Mouse (Mus musculus) frontal cortex, postnatal 36 days (tissue): Measurements from ENCODE around the gene Tln2.

Source experiments
- DNase-seq, 2 experiments: peaks; one replicate each; pipeline ENCODE4 v3.0.0; 2022; ENCODE audit warnings: low spot score in 2 of 2

Tln2 gene

DNA sequence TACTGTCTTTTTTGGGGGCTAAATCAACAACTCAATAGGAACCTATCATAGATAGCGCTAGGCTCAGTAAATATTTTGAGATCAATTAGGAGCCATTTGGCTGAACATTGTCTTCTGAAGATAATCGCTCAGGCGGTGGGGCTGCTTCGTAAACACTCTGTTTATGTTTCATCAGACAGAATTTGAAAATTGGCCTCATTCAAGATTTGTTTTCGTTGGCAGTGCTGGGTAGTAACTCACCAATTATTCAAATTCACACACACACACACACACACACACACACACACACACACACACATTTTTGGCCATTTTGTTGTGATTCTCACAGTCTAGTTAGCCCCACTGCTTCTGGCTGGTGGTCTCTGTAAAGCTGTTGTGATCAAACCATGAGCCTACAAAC is 12.9 kb downstream of the Tln2 start:
- no peak for DNase-seq

DNA sequence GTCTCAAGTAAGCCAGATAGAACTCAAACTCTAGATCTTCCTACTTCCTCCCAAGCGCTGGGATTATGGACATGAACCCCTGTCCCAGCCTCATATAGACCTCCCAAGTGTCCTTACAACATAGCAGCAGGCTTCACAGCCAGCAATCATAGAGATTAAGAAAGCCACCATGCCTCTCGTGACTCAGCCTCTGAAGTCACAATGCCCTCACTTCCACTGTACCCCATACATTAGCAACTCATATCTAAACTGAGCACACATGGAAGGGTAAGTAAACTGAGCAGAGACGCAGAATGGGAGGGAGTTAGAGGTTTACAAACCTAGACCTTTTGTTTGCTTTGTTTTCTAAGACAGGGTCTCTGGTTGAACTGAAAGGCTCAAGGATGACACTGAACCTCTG is 13.7 kb downstream of the Tln2 start:
- no peak for DNase-seq

DNA sequence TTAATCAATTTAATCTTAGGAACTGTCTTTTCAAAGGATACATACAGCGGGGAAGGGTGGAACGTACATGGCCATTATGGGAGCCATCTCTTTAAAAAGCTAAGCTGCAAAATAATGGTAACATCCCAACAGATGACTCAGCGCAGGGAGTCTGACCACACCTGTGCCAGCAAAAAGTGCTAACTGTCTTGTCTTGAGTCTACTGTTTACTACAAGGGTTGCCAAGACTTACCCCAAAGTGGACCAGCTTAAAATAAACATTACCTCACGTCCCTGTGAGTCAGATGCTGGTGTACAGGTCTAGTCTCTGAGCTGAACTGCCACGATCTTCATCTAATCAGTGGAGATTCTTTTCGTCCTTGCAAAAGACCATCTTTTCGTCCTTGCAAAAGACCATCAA is 14.7 kb downstream of the Tln2 start:
- no peak for DNase-seq

DNA sequence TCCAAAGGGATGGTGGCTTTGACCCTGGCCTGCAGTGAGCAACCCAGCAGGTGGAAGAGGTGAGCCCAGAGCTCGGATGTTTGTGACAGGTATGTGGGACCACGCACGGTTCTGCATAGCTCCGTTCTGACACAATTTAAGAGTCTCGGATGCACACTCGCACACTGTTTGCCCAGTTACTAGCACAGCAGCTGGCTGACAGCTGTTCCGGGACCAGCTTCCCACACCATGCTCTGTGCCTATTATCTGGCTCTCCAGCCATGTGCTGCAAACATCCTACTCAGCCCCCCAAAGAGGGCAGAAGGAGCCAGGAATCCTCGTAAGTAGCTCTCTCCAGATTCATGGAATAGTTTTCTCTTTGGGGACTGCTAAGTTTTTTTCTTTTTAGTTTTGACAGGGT is 17.6 kb downstream of the Tln2 start:
- DNase-seq, result no peak

DNA sequence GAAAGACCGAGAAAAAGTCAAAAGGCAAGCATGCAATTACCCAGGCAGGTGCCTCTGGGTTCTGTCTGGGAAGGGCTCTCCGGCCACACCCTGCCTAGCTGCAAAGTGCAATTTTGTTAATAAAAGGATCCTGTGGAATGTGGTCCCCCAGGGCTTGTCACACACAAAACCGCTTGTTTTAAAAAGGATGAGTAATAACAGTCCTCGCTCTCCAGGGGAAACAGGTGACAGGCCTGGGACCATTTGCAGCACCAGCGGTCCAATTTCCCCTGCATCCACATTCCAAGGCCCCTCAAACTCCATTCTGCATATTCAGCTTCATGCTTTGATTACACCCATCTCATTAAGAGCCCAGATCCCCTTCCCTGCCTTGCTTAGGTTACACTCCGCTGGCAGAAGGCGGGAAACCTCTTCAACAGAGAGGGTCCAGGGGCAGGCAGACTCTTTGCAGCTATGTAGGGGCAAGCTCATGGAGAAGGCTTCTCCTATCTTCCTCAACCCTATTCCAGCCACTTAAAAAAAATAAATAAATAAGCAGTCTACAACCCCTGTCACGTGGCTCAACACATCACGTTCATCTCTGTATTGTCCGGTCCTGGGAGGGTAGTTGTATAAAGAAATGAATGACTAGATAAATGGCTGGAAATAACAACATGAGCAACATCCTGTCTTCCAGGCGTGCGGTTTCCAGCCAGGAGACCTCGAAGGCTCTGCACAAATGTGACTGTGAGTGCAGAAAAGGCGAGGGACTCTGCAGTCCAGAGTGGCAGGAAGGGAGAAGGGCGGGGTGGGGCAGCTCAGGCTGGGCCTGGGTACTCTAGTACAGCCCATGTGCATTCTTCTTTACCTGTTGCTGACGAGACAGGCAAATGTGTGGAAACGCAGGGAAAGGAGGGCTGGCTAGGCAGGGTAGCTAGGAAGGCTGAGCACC is 19.5 kb downstream of the Tln2 start:
- DNase-seq, result no peak

DNA sequence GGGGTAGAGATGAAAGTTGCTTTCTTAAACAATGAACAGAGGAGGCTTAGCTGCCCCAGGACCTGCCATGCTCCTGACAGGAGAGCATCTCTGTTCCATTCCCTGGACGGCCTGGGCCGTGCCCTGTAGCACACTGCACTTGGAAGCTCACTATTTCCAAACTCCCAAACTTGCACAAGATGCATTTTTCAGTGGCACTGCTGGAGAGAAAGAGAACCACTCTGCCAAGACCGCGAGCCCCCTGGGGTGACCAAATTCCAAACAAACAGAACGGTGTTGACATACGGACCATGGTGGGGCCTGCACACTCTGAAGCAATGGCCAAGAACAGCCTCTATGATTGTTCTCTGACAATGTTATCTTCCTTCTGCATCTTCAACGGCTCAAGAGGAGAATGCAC is 25.1 kb downstream of the Tln2 start:
- no peak for DNase-seq

DNA sequence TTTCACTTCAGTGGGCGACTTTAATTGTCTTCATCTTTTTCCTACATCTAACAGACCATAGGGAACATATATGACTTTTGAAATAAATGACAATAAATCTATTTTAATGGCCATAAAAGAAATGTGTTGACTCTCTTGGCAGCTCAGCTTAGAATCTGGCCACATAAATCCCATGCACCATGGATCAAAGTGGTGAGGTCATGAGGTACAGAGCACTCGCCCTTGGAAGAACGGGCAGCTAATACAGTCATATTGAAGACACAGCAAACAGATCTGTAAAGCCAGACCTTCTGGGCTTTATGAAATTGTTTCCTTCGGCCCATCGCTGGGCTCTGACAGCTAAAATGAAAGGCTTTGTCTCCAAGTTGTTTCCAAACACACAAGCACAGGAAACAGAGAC is 26.2 kb downstream of the Tln2 start:
- DNase-seq, result no peak

DNA sequence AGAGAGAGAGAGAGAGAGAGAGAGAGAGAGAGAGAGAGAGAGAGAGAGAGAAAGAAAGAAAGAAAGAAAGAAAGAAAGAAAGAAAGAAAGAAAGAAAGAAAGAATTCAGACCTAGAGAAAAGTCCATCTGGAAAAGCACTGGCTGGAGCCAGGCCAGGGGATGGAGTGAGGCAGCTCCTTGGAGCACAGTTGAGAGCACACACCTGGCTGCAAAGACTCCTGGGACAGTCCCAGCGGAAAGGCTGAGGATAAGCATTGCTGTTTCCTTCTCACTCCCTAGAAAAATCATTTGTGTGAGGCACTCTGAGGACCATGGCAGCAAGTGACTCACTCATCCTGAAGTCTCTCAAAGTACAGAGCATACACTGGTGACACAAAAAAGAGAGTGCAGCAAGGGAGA is 26.9 kb downstream of the Tln2 start:
- no peak for DNase-seq

DNA sequence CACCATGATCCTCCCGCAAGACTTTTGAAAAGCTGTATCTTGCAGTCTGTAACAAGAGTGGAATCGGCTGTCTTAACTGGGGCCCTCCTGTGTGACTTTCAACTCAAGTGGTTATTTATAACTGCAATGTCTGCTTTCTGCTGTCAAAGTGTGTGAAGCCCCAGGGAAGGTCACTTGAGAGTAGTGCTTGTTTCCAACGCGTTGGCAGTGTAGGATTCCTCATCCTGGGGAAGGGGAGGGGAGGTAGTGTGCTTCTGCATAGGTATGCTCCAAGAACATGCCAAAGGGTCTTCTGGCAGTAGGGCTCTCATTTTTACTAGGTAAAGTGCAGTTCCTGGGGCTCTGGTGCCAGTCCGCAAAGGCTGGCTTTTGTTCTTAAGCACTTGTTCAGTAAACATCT is 29.9 kb downstream of the Tln2 start:
- DNase-seq, result no peak

DNA sequence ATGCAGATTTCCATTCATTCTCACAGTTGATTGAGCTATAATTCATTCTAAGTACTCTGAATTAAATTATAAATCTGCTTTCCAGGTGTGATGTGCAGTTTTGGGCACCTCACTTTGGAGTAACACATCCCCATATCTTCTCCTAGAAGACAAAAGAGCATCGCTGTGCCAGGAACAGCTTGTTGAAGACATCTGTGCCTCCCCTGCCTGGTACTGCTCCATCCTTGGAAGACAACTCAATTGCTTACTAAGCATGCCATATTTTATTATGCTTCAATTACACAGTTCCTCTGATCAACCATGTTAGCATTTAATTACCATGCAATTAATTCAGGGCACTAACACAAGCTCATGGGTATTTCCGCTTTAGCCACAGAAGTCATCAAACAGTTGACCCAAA is 31.8 kb downstream of the Tln2 start:
- no peak for DNase-seq

DNA sequence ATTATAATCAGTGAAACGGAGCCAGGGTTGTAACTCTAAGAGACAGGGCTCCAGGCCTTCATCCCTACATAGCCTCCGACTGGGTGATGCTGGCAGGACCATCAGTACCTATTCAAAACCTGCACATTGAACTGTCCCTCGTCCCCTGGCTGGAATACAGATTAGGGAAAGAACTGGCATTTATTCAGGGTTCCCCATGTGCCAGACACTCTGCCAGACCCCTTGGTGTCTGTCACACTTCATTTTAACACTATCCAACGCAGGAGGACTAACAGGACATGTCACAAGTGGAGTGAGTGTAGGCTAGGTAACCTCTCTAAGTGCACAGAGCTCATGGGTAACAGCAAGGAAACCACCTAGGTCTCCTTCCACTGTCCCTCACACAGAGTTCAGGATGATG is 37.8 kb downstream of the Tln2 start:
- no peak for DNase-seq

DNA sequence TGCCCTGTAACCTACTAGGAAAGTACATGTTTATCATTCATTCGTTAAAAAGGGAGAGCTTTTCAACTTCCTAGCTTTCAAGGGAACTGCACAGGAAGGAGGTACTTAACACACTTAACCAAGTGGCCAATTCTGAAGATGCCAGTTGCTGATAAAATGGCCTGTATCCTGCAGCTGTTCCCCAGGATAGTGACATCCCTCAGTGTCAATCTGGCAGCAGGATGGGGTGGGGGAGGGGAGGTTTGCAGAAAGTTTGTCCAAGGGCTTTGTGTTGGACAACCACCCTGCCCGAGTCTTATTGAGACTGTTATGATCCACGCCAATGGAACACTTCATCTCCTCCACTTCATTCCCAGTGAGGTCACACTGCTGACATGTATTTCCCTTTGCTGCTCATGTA is 50.0 kb downstream of the Tln2 start:
- DNase-seq, result no peak

DNA sequence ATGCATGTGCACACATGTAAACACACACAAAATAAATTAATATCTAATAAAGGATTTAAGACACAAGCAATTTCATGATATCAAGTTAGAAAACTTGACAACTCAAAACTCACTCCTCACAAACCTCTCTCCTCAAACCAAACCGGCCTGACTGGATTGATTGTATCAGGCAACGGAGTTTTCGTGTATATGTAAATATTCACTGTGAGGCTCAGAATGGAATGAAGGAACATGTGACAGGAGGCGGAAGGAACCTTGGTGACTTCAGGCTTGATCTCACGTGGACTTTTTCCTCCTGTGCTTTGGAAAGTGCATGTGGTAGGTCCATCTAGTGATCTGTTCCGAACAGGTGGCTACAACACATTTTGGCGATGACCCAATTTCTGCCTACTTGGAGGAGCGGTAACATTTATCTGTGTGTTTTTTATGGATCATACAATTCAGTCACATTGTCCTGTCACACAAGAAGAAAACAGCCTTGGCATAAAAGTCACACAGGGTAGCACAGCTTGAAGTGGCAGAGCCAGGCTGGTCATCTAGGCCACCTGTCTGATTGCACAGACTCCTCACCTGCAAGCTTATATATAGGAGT is 54.7 kb downstream of the Tln2 start:
- DNase-seq, result no peak

DNA sequence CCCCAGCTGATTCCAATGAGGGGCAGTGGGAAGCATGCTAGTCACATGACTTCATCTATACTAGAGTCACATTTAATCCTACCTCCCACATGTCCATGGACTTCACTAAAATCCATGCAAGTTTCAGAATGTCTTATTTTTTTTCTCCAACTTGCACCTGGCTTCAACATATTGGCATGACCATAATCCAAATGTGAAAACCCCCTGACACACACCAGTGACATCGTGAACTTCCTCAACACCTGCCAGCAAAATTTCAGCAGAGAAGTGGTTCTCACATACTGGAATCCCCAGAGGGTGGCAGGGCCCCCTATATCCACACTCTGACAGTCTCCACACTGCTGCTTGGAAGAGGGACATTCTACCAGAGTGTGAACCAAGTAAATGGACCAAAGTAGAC is 57.7 kb downstream of the Tln2 start:
- no peak for DNase-seq

DNA sequence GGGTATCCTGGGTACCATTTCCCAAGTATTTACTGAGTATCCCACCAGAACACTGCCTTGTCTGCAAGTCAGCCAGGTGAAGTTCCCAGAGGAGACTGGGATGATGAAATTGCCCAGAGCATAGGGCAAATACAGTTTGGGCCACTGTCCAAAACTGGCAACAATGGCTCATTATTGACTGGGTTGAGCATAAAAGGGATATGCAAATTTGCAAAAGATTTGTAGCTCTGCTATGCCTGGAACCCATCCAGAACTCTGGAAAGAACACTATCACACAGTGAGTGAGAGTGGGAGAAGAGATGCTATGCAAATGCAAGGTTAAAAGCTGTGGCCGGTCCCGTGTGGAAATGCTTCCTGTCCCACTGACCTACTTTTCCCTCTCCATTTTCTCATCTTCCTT is 63.1 kb downstream of the Tln2 start:
- peak in 1 of 2 experiments; percentile 34 for DNase-seq

DNA sequence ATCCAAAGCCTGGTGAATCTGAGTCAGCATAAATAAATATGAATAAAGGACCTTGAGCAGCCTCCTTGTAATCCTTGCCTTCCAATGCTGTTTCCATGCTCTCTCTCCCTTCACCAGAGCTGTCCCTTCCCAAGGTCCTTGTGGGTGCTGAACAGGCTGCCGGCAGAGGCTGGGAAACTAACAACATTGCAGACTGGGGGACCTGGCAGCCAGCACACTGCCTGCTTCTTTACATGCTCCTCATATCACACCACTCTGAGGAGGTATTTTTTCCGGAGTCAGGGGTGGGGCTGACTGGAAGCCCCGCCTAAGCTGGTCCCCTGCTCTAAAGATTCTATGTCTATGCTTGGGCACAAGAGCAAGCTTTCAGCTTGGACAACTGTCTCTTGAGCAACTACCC is 64.2 kb downstream of the Tln2 start:
- DNase-seq, result no peak

DNA sequence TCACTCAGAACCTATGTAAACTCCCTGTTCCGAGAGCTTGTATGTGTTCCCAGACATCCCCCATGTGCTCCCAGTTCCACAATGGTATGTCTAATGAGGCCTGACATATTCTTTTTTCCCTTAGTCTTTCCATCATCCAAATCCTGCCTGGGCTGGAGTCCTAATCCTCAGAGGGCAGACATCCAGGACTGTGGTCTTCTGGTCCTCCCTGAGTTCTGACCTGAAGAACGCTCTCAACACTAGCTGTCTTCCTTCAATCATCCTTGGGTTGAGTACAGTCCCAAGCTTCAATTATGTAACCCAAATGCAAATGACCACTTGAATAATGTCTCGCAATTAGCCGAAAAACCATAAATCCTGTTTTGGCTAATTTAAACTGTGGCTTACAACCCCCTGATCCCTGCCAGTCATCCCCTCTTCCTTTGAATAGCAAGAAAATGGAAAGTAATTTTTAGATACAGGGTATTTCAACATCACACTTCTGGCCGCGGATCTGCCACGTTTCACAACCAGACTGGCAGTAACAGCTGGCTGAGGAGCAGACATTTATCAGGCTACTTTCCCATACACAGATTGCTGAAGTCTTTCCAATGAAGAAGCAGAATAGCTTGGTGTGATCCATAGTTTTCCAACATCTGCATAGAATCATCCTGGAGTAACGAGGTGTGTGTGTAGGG is 65.5 kb downstream of the Tln2 start:
- no peak for DNase-seq

DNA sequence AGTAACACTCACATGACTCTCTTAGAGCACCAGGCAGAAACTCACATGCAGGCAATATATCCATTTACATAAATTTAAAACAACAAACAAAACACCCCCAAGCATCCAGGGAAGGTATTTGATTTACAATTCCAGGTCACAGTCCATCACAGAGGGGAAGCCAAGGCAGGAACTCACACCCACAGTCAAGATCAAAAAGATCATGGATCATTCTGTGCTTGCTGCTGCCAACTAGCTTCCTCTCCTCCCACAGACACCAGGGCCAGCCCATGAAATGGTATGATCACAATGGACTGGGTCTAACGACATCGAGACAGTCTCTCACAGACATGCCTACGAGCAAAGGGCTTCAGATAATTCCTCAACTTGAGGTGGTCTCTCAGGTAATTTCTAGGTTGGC is 70.1 kb downstream of the Tln2 start:
- DNase-seq, result no peak

DNA sequence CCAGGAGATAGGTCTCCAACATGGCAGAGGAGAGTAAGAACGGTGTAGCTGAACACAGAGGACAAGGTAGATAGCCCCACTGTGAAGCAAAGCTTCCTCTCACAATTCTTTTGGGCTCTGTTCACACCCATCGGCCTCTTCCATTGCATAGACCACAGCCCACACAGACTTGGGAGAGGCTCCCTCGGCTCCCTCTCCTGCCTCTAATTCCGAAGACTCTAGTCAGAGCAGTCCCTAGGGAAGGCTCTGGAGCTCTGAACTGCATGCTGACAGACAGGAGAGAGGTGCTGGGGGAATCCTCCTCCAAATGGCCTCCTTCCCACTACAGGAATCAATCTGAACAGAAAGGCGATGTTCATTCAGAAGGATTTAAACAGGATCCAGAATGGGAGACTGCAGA is 72.9 kb downstream of the Tln2 start:
- no peak for DNase-seq

DNA sequence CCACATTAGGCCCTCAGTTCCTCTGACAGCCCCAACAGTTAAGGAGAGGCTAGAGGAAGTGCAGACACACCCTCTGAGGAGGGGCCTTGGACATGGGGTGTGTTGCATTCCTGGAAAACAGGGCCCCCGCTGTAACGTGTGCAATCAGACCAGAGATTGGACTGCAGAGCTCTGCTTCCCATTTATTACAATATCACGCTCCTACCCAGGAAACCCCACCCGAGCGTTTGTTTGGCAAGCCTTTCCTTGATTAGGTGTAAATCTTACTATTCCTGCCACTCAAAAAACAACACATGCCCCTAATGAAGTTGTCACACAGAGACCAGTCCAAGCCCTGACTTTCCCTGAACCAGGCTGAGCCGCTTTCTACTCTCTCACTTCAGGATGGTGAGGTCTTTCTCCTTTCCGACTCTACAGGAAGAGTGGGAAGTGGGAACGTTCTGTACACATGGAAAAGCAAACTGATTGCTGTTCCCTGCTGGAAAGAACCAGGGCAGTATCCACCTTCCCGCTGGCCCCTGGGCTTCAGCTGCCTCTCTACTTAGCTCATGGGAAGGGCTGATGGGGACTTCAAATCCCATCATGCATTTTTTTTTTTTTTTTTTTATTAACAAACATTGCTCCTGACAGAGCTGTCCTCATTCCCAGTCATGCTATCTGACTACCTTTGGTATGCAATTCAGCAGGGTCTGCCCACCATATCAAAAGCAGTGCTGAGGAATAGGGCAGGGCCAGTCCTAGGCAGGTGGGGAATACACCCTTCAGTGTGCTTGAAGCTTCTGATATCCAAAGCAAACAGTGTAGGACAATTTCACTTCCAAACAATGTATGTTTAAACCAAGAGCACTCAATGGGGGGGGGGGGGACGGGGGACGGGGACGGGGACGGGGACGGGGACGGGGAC is 74.1 kb downstream of the Tln2 start:
- no peak for DNase-seq

DNA sequence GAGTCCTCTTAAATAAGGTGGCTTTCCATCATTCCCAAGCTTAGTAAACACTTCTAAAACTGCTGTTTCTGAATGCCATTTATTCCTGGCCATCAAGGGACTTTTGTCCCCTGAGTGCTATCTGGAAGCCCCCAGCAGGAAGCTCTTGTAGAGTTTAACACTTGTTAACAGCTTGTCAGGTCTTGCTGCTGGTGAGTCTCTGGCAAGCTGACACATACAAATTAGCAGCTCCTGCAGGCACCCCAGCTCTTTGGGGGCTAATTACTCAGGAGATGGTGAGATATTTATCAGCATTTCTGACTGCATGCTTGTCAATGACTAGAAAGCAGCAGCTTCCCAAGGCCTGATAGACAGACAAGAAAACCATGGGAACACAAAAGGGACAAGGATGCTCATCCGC is 77.2 kb downstream of the Tln2 start:
- no peak for DNase-seq

DNA sequence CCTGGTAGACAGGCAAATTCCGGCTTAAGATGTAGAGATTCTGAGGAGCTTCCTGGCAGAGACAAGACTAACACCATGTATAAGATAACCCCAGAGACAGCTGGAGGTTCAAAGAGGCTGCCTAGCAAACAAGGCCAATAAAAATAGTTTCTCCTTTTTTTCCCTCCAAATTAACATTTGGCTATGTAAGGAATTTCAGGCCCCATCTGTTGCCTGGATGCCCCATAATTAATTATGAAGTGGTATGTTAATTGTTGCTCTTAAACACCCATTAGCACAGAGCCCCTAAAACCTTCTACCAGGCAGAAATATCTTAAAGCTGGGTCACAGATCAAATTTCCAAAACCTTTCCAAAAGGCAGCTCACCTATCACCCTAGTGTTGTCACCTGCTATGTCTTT is 77.7 kb downstream of the Tln2 start:
- DNase-seq, result no peak
